Mouse (Mus musculus): ENCODE results near the gene Syt15.
A peak's percentile ranks its signal among the peaks of the same experiment; 100 is the strongest.
"Not testable (repeated sequence)": the region's sequence is repeated elsewhere in the genome, so short reads cannot be mapped to it uniquely, and the experiment has no call there.

The Syt15 gene

GRCm38 (mm10) chr14:34227981-34228380 is 8.6 kb downstream of the Syt15 start:
- DNase-seq (ENCODE audit: low read depth, low spot score): no peak

GRCm38 (mm10) chr14:34228830-34229506 is 9.6 kb downstream of the Syt15 start:
- no peak for DNase-seq (ENCODE audit: low read depth, low spot score)

- DNase-seq (ENCODE audit: low read depth, low spot score): no peak
These were observed 12.9 kb downstream of the Syt15 start for GRCm38 (mm10) chr14:34232340-34232739.

- no peak for DNase-seq (ENCODE audit: low read depth, low spot score)
These were observed 13.7 kb downstream of the Syt15 start for GRCm38 (mm10) chr14:34232866-34233680.

GRCm38 (mm10) chr14:34233846-34234245 is 14.5 kb downstream of the Syt15 start:
- no peak for DNase-seq (ENCODE audit: low read depth, low spot score)

GRCm38 (mm10) chr14:34234630-34235380 is 15.4 kb downstream of the Syt15 start:
- DNase-seq (ENCODE audit: low read depth, low spot score): peak; percentile 0

GRCm38 (mm10) chr14:34240263-34240662 is 20.9 kb downstream of the Syt15 start:
- no peak for DNase-seq (ENCODE audit: low read depth, low spot score)

GRCm38 (mm10) chr14:34240676-34241075 is 21.3 kb downstream of the Syt15 start:
- no peak for DNase-seq (ENCODE audit: low read depth, low spot score)

GRCm38 (mm10) chr14:34252470-34253145 is 33.2 kb downstream of the Syt15 start:
- no peak for DNase-seq (ENCODE audit: low read depth, low spot score)

GRCm38 (mm10) chr14:34253261-34253660 is 33.9 kb downstream of the Syt15 start:
- DNase-seq (ENCODE audit: low read depth, low spot score): no peak

- DNase-seq (ENCODE audit: low read depth, low spot score): not testable (repeated sequence)
These were observed 39.1 kb downstream of the Syt15 start for GRCm38 (mm10) chr14:34258525-34258924.

- no peak for DNase-seq (ENCODE audit: low read depth, low spot score)
These were observed 48.7 kb downstream of the Syt15 start for GRCm38 (mm10) chr14:34268046-34268445.

- DNase-seq (ENCODE audit: low read depth, low spot score): no peak
These were observed 53.9 kb downstream of the Syt15 start for GRCm38 (mm10) chr14:34273280-34273679.

GRCm38 (mm10) chr14:34274141-34274540 is 54.7 kb downstream of the Syt15 start:
- DNase-seq (ENCODE audit: low read depth, low spot score): no peak

GRCm38 (mm10) chr14:34275225-34275624 is 55.8 kb downstream of the Syt15 start:
- DNase-seq (ENCODE audit: low read depth, low spot score): no peak

GRCm38 (mm10) chr14:34279726-34280125 is 60.3 kb downstream of the Syt15 start:
- DNase-seq (ENCODE audit: low read depth, low spot score): no peak
